Mouse (Mus musculus): ENCODE data around the gene Stx4a. TPM values are rescaled to one million over a fixed set of nuclear protein-coding genes. Genes with fewer than 3 reads are reported as not detected.

The Stx4a gene
- total RNA-seq, 2 experiments from 2014 or later = 63.2 to 72.7 TPM

DNA sequence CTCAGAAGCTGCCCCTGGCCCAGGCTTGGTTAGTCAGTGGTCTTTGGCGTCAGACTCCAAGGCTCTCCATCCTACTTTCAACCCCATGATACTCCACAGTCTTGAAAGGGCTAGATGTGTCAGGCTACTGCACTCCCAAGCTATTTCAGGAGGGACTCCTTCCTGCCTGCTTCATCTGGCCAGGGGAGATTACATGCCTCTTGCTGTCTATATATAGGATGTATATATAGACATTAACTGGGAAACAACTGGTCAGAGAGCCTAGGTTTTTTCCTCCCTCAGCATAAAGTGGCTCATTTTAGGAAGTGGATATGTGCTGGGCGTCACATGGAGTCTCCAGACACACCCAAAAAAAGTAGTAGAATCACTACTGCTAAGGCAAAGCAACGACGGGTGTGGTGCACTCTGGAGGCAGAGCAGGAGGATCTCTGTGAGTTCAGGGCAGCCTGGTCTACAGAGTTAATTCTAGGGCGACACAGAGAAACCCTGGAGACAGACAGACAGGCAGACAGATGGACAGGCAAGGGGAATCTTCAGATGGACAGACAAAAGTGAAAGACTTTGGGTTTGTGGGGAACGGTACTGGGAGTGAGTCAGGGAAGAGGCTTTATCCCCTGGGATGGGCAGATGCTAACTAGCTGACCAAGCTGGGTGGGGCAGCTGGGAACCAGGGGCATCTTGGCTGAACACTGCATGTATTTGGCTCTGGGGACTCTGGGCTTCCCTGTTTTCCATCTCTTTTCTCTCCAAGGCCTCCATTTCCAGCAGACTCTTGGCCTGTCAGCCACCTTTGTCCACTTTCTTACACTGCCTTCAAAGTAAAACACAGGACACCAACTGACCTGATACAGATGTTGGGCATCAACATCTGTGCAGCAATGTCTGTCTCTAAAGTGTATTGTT is 26.1 kb downstream of the Stx4a start:
- intact Hi-C loops (cut with DNase I) = no loop called here
- peak in 1 of 2 experiments; percentile 15 for DNase-seq

DNA sequence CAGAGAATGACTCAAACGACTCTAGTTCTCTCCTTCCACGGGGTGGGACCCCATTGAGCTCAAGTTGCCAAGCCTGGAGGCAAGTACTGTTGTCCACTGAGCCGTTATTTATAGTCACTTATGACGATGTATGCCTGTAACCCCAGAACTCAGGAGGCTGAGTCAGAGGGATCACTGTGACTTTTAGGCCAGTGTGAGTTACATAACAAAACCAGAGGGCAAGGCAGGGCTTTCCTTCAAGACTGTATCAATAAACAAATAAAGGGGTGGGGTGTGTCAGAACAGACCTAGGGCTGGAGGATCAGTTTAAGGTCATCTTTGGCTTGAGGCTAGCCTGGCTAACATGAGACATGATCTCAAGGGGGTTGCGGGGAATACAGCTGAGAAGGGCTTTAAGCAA is 26.8 kb downstream of the Stx4a start:
- intact Hi-C loops (cut with DNase I) = no loop called here
- DNase-seq = peak in 1 of 2 experiments; percentile 19

DNA sequence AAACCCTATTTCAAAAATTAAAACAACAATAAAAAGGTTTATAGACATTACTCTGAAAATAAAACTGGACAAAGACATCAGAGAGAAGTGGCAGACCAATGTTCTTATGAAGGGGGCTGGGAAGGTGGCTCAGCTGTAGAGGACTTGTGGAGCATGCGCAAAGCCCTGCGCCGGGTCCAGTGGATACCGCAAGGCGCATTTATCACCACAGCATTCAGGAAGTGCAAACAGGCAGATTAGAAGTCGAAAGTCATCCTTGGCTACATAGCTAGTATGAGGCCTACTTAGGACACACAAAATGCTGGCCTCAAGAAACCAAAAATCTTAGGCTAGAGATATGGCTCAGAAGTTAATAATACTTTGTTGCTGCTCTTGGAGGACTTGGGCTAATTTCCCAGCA is 34.2 kb downstream of the Stx4a start:
- DNase-seq = no peak
- intact Hi-C loops (cut with DNase I) = no loop called here

DNA sequence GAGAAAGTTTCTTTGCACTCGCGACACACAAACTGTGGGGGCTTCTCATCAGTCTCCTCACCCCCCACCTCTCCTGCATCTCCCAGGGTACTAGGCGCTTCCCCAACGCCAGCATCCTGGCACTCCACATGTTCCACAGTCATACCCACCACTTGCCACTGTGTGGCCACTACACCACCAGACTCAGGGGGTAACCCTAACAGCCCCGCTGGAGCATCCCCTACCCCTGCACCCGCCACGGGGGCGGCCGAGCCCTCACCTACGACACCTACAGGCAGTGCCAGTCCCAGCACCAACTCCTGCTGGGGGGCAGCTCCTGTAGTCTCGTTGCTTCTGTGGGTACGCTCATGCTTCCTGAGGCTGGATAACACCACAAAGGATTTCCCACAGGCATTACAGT is 42.3 kb downstream of the Stx4a start:
- no peak for DNase-seq
- intact Hi-C loops (cut with DNase I) = no loop called here

DNA sequence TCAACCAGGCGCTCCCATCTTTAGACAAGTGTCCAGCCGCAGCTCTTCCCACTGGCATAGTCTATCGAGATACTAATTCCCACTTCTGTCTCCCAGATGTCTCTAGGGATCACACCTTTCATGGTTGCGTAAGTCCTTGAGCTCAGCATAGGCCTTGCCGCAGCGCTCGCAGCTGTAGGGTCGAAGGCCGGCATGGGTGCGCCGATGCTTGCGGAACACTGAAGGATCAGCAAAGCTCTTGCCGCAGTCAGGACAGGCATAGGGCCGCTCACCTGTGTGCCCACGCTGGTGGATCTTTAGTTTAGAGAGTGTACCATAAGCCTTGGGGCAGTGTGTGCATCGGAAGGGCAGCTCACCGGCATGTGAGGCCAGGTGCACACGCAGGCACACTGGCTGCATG is 43.5 kb downstream of the Stx4a start:
- intact Hi-C loops (cut with DNase I) = no loop called here
- DNase-seq = no peak

DNA sequence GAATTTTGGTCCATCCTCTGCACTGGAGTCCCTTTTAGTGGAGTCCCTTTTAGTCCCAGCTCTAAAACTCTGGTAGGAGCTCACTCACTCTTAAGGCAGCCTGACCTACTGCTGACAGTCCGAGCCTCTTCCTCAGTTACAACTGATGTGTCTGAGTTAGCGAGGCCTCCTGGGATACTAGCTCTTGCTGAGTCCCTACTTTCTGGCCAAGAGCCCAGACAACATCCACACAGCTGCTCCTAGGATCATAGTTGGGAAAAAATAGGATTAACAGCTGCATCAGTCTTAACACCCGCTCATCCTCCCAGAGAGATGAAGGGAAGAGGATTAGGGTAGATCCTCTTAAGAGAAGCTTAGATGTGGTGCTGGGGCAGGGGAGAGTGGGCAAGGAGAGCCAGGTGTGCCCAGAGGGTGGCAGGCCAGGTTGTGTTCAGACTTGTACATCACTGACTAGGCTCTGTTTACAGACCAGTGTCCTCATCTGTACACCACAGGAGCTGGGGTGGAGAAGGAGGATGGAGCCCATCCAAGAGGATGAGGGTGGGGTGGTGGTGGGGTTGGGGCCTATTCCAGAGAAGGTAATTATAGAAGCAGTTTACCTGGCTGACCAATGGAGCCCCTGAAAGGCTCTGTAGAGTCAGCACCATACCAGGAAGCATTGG is 45.2 kb downstream of the Stx4a start:
- no peak for DNase-seq
- intact Hi-C loops (cut with DNase I) = no loop called here

DNA sequence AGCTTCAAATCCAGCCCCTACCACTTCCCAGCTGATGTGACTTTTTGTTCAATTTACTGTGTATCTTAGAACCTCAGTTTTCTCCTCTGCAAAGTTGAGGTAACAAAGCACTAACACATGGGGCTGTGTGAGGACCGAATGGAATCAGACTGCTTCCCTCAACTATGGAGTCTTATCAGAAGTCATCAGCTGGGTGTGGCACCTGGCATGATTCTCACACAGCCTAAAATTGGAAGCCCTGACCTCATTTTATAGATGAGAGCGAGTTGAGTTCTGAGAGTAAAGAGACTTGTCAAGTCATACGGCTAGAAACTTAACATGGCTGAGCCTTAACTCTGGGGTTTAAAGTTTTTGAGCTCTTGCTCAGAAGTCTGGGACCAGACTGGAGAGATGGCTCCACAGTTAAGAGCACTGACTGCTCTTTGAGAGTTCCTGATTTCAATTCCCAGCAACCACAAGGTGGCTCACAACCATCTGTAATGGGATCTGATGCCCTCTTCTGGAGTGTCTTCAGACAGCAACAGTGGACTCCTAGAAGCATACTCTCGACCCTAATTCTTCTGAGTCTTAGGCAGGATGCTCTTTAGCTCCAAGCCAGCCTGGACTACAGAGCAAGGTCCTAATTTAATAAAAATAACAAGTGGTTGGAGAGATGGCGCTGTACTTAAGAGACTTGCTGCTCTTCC is 46.2 kb downstream of the Stx4a start:
- intact Hi-C loops (cut with DNase I) = no loop called here
- no peak for DNase-seq

DNA sequence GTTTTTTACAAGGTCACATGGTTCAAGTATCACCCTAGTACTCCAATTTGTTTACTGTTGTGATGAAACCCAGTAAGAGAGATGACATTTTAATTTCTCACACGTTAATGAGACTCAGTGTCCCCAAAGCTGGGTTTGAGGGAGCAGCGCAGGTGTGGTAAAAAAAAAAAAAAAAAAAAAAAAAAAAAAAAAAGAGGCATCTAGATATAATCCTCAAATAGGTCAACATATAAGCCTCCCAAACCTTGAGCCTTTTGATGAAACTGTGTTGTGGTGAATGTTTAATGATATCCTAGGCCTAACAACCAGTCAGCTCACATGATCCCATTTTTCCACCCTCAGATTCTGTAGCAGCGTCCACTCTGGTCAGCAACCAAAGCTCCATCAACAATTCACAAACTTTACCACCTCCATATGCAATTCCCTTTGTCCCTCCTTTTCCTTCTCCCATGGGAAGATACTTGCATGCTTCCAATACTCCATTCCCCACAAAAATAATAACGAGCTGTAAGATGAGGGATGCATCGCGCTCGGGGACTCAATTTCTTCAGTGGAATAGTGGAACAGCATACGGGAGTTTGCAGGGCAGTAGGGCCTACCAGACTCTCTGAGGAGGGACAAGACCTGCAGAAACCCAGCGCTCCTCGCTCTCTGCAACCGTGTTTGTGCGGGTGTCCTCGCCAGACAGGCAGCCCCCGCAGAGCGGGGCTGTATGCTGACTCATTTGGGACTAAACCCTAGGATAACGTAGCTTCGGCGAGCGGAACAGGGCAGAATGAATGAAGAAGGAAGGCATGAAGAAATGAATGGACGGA is 50.9 kb downstream of the Stx4a start:
- no peak for DNase-seq
- intact Hi-C loops (cut with DNase I) = loop anchor here (1.0 to 5.0 kb wide), 3 partner anchors 34 to 98 kb away; partner anchors contain the start of genes Hsd3b7 and Setd1a

DNA sequence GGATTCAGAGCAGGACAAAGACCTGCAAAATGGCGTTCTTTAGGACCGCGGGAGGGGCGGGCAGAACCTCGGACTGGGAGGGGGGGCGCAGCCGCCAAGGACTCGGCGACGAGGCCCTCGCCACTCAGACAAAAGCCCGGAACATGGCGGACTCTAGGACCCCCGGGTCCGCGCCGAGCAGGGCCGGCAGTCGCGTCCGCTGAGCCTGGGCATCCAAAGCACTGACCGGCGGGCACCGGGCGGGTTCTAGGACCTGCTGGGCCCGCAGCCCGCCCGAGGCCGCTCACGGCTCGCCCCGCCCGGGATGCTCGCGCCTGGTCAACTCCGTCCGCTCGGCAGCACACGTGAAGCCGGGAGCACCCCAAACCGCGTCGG is 51.5 kb downstream of the Stx4a start:
- peak; percentile 91 to 92 for DNase-seq
- intact Hi-C loops (cut with DNase I) = loop anchor here (1.0 to 5.0 kb wide), 3 partner anchors 34 to 98 kb away; partner anchors contain the start of genes Hsd3b7 and Setd1a

DNA sequence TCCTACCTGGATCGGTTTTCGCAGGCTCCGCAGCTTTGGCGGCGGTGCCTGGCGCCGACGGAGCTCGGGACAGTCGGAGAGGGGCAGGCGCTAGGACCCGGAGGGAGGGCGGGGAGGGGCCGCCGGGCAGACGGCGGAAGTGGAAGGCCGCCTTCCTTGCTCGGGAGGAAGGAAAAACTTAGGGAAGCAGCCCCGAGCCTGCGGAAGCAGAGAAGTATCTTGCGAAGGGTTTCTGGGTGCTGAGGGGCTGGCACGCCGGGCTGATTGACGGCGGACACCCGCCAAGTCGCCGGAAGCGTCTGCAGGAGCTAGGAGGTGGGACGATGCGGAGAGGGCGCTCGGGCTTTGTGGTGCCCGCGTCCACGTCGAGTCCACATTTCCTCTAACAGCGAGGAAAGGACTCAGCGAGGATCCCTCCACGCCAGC is 52.0 kb downstream of the Stx4a start, which contains the start of gene Zfp646:
Gene Zfp646 (plus strand): TSS at position 181 of the 426 bp plus-strand sequence.
- peak; percentile 74 to 85 for DNase-seq
- intact Hi-C loops (cut with DNase I) = loop anchor here (5.0 kb wide), 1 partner anchor 99 kb away; the partner anchor contains the start of gene Setd1a

DNA sequence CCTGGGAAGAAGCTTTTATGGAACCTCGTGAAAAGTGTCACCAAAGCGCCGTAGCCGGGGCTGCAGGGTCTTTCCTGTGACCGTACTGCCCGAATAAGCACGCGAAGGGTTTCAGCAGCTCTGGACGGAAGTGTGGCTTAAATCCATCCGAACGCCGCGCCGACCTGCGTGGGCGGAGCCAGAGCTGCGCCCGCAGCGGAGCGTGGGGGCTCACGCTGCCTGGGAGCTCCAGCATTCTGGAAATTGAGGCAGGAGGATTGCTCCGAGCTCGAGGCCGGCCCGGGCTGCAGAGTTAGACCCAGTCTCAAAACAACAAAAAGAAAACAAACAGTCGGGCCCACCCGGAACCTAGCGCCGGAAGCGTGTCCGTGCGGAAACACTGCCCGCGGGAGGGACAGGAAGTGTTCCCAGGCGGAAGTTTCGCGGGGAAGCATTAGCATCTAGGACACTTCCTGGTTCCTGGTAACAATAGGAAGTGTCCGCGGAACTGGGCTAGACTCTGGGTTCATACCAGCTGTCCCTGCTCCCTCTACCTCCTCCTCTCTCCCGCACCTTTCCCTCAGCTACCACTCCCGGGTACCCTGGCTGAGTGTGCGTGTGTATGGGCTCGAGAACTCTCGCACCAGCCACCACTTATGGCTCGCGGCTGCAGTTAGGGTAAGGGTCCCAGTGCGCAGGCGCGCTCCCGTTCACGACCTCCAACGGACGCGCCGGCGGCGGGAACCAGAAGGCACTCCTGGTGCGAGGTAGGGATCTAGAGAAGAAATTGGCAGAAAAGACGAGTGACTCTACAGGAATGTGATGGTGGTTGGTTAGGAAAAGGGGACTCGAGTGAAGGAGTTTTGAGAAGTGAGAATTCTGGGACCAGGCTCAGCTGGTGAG is 52.6 kb downstream of the Stx4a start, which contains the start of gene Zfp668:
Gene Zfp668 (minus strand): TSS at position 362 of the 882 bp plus-strand sequence.
- intact Hi-C loops (cut with DNase I) = loop anchor here (5.0 kb wide), 1 partner anchor 99 kb away; the partner anchor contains the start of gene Setd1a
- DNase-seq = peak; percentile 89 to 94

DNA sequence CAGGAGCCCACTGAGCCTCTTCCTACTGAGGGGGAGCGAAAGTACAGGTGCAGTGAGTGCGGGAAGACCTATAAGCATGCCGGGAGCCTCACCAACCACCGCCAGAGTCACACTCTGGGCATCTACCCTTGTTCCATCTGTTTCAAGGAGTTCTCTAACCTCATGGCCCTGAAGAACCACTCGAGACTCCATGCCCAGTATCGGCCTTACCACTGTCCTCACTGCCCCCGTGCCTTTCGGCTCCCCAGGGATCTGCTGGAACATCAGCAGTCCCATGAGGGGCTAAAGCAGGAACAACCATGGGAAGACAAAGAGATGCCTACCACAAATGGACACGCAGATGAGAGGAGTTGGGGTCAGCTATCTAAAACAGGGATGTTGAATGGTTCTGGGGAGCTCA is 55.2 kb downstream of the Stx4a start:
- intact Hi-C loops (cut with DNase I) = loop anchor here (2.0 to 5.0 kb wide), 2 partner anchors 16 to 102 kb away; partner anchors contain the start of genes Gm21974, Setd1a and Vkorc1
- no peak for DNase-seq

DNA sequence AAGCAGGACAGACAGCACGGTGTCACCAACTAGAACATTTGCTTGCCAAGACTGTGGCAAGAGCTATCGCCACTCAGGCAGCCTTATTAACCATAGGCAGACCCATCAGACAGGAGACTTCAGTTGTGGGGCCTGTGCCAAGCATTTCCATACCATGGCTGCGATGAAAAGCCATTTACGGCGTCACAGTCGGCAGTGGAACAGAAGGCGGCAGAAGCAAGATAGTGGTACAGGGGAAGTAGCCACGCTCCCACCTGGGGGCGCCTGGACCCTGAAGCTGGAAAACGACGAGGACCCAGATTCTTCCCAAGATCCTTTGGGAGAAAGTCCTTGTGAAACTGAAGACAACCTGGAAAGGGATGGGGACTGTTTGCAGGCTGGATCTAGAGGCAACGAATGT is 56.3 kb downstream of the Stx4a start:
- intact Hi-C loops (cut with DNase I) = no loop called here
- DNase-seq = no peak

DNA sequence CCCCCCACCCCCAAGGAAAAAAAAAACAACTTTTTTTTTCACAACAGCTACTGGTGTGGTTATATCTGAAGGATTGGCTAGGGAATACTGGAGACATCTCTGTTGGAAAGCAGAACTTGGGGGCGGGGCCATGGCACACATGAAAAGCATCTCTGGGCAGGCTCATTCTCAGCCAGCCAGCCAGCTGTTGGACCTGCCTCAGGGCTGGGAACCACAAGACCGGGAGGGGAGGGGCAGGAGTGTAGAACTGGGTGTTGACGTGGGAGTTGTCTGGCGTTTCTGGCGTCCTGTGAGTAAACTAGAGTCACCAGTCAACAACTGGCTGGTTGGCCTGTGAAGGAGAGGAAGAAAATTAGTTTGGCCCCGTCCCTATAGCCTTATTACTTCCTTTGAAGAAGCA is 61.9 kb downstream of the Stx4a start:
- intact Hi-C loops (cut with DNase I) = no loop called here
- peak; percentile 67 to 71 for DNase-seq

DNA sequence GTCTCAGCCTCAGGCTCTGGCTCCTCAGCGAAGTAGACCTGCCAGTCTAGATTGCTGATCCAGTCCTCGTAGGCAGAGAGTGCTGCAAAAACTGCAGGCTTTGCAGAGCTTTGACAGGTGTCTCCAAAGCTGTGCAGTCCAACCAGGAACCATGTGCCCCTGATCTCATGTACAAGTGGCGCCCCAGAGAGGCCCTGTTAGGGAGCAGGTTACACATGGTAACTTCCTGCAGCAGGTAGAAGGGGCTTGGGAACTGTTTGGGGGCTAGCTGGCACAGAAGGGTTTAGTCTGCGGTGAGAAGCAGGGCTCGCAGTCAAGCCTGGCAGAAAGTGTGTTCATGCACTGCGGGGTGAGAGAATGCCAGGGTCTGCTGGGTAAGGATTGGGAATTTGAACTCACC is 62.5 kb downstream of the Stx4a start:
- no peak for DNase-seq
- intact Hi-C loops (cut with DNase I) = no loop called here

DNA sequence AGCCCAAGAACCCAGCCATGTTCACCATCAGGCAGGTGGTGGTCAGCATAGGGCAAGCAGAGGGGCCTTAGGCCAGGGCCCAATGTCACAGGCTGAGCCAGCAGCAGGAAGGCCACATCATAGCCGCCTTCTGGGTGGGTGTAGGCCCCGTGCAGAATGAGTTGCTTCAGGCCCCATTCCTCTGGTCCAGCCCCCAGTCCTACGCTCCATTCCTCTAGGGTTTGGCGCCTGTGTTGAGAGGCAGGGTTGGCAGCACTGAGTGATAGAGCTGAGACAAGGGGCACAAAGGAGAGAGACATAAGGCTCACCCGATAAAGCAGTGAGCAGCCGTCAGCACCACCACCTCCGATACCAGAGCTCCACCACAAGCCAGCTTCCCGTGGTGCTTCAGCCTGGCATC is 63.1 kb downstream of the Stx4a start:
- DNase-seq = no peak
- intact Hi-C loops (cut with DNase I) = no loop called here

DNA sequence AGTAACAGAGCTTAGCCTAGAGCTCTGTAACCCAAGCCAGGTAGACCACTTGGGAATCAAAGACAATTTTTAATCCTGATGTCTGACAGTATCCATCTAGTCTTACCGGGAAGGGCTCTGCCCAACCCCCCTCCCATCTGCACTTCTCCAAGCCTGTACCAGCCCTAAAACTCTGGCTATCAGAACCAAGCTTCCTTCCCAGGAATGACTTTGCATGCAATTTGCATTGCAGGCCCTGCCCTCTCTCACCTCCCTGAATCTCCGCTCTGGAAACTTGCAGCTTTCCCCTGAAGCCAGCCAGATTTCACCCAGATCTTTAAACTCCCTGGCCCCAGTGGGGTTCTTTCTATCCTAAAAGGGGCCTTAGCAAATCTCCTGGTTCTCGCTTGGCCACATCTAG is 63.7 kb downstream of the Stx4a start:
- intact Hi-C loops (cut with DNase I) = no loop called here
- DNase-seq = no peak

DNA sequence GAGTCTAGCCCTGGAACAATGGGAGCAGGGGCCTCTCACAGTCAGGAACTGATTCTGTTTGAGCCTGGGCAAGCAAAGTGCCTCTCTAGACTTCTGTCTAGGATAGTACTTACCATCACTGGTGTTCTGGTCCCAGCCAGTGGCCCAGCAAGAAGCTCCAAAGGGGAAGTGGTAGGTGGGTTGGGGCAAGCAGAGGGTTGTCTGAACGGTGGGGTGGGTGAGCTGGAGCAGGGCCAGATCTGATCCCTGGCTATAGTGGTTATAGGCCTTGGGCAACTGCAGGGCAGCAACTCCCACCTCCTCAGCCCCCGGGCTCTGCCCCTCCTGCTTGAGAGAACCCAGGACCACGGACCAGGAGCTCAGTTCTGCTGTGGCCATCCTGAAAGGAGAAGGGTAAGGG is 64.7 kb downstream of the Stx4a start:
- intact Hi-C loops (cut with DNase I) = no loop called here
- no peak for DNase-seq

DNA sequence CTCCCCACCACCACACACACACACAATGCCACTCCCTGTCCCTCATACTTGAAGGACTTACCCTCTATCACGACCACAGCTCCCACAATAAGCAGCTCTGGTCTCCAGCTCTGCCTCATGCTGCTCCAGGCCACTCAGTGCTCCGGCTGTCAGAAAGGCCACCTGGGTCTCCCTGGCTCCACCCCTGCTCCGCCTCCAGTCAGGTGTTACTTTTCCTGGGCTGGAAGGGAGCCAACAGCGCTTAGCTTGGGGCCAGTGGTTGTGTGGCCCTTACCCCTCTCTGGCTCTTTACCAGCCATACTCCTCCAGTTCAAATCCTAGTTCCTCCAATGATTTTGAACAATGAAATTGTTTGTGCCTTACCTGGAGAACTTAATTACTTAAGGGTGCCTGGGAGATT is 66.7 kb downstream of the Stx4a start, which contains the start of gene Prss53:
Gene Prss53 (minus strand): TSS at position 173 of the 400 bp plus-strand sequence.
- no peak for DNase-seq
- intact Hi-C loops (cut with DNase I) = no loop called here
